Mouse (Mus musculus) forebrain, embryonic 13.5 days (tissue): Measurements from ENCODE around the gene Olfr770. TPM values are rescaled to one million over a fixed set of nuclear protein-coding genes. Genes with fewer than 3 reads are reported as not detected.
"Not testable (repeated sequence)": the region's sequence is repeated elsewhere in the genome, so short reads cannot be mapped to it uniquely, and the experiment has no call there.

ENCODE experiments used
- ATAC-seq: fragments of 200-750 bp; cut with Nextera tagmentation; 2 replicates; pipeline ENCODE4 v1.8.0; 2017
- H3K27ac ChIP-seq: fragments of 300-500 bp; sonication (generic); 2 replicates; pipeline ENCODE4 v1.5.1; 2015; ENCODE audit warnings: inconsistent platforms, mild to moderate bottlenecking, moderate library complexity
- H3K27me3 ChIP-seq: fragments of 300-500 bp; sonication (generic); 2 replicates; pipeline ENCODE4 v1.6.1; 2015; ENCODE audit warnings: mild to moderate bottlenecking, inconsistent platforms
- H3K36me3 ChIP-seq: fragments of 300-500 bp; sonication (generic); 2 replicates; pipeline ENCODE4 v1.6.1; 2015; ENCODE audit warnings: mild to moderate bottlenecking, inconsistent platforms; ENCODE audit not compliant: poor library complexity, severe bottlenecking
- H3K4me1 ChIP-seq: fragments of 300-500 bp; sonication (generic); 2 replicates; pipeline ENCODE4 v1.6.1; 2015; ENCODE audit warnings: inconsistent platforms
- H3K4me2 ChIP-seq: fragments of 300-500 bp; sonication (generic); 2 replicates; pipeline ENCODE4 v1.6.1; 2015; ENCODE audit warnings: inconsistent platforms, mild to moderate bottlenecking, moderate library complexity
- H3K4me3 ChIP-seq: fragments of 300-500 bp; sonication (generic); 2 replicates; pipeline ENCODE4 v1.5.1; 2015; ENCODE audit warnings: mild to moderate bottlenecking, inconsistent platforms
- H3K9ac ChIP-seq: fragments of 300-500 bp; sonication (generic); 2 replicates; pipeline ENCODE4 v1.6.1; 2015; ENCODE audit warnings: mild to moderate bottlenecking, inconsistent platforms
- H3K9me3 ChIP-seq: fragments of 300-500 bp; sonication (generic); replicated peaks from 2 replicates; pipeline ENCODE4 v1.6.1; 2016; ENCODE audit warnings: inconsistent platforms
- WGBS: fragments of 180-500 bp; shearing (Covaris S2); methylation state at CpG from one replicate; pipeline ENCODE4 v1.1.7; 2015; 5-methylcytosine and 5-hydroxymethylcytosine counted together
- polyA plus RNA-seq: library from polyadenylated mRNA; unstranded; fragments of >200 nt; fragmentation: Nextera tagmentation; extraction: Ambion mirVana; gene quantifications from 2 replicates; pipeline ENCODE4 v1.2.1, GENCODE M21; 2015

Olfr770 gene
- polyA plus RNA-seq = not detected in 2 replicates

GRCm38 (mm10) chr10:129138898-129139297, at the start of gene Olfr770:
Gene Olfr770 (minus strand): TSS chr10:129138998.
- H3K27ac ChIP-seq = no peak within 1 kb of the TSS
- WGBS = 75% methylated on average over 2 of the region's 2 CpGs
- H3K36me3 ChIP-seq = no peaks in the 10 kb centered on the region
- no peaks in the 10 kb centered on the region for H3K4me1 ChIP-seq
- no peak within 1 kb of the TSS for H3K9ac ChIP-seq
- no peaks in the 10 kb centered on the region for H3K9me3 ChIP-seq
- ATAC-seq = no peak
- H3K27me3 ChIP-seq = no peaks in the 10 kb centered on the region
- H3K4me2 ChIP-seq = no peak within 1 kb of the TSS
- H3K4me3 ChIP-seq = no peak within 1 kb of the TSS

GRCm38 (mm10) chr10:129187319-129187718, 48.5 kb upstream of the Olfr770 start, which contains the start of gene Olfr773:
Gene Olfr773 (minus strand): TSS chr10:129187419.
- not testable (repeated sequence) for H3K9me3 ChIP-seq, H3K4me2 ChIP-seq, H3K4me1 ChIP-seq, H3K36me3 ChIP-seq, ATAC-seq, H3K9ac ChIP-seq, H3K27ac ChIP-seq, H3K4me3 ChIP-seq, H3K27me3 ChIP-seq

GRCm38 (mm10) chr10:129177821-129178220, 39.0 kb upstream of the Olfr770 start, which contains the start of gene Olfr772:
Gene Olfr772 (minus strand): TSS chr10:129177921.
- not testable (repeated sequence) for H3K9ac ChIP-seq, H3K4me3 ChIP-seq, H3K9me3 ChIP-seq, H3K4me1 ChIP-seq, H3K27me3 ChIP-seq, ATAC-seq, H3K4me2 ChIP-seq, H3K27ac ChIP-seq, H3K36me3 ChIP-seq
- WGBS = 79% methylated on average over 3 of the region's 4 CpGs

- no peak for ATAC-seq
- no peak within 1 kb of the TSS for H3K4me3 ChIP-seq
- H3K9ac ChIP-seq = no peak within 1 kb of the TSS
- no peaks in the 10 kb centered on the region for H3K4me1 ChIP-seq
- H3K9me3 ChIP-seq = no peaks in the 10 kb centered on the region; the same call in 1 of the 2 replicates
- no peak within 1 kb of the TSS for H3K27ac ChIP-seq
- 83% methylated on average over 1 of the region's 1 CpGs for WGBS
- no peaks in the 10 kb centered on the region for H3K36me3 ChIP-seq
- H3K27me3 ChIP-seq = no peaks in the 10 kb centered on the region
- H3K4me2 ChIP-seq = no peak within 1 kb of the TSS
Measured at GRCm38 (mm10) chr10:129164651-129165050, 25.9 kb upstream of the Olfr770 start, which contains the start of gene Olfr771. Gene Olfr771 (minus strand): TSS chr10:129164751.

- H3K36me3 ChIP-seq = no peaks in the 10 kb centered on the region
- WGBS = 87% methylated on average over 2 of the region's 2 CpGs
- no peaks in the 10 kb centered on the region for H3K4me1 ChIP-seq
- no peak within 1 kb of the TSS for H3K9ac ChIP-seq
- no peak within 1 kb of the TSS for H3K4me3 ChIP-seq
- H3K27me3 ChIP-seq = no peaks in the 10 kb centered on the region
- no peak within 1 kb of the TSS for H3K4me2 ChIP-seq
- H3K9me3 ChIP-seq = no peaks in the 10 kb centered on the region
- H3K27ac ChIP-seq = no peak within 1 kb of the TSS
- no peak for ATAC-seq
Measured at GRCm38 (mm10) chr10:129117761-129118160, 21.0 kb downstream of the Olfr770 start, which contains the start of gene Olfr769. Gene Olfr769 (minus strand): TSS chr10:129117861.

- 95% methylated on average over 3 of the region's 3 CpGs for WGBS
- Histone ChIP-seq H3K4me2 (no peak overlapping the region), H3K27me3 (no peaks in the 10 kb centered on the region), H3K4me3 (no peak overlapping the region), H3K36me3 (no peaks in the 10 kb centered on the region), H3K9ac (no peak overlapping the region), H3K27ac (no peak overlapping the region), H3K9me3 (no peaks in the 10 kb centered on the region), H3K4me1 (no peaks in the 10 kb centered on the region)
- ATAC-seq = no peak
Measured at GRCm38 (mm10) chr10:129115146-129115545, 23.7 kb downstream of the Olfr770 start.

- Histone ChIP-seq H3K4me3 (no peak overlapping the region), H3K27ac (no peak overlapping the region), H3K36me3 (no peaks in the 10 kb centered on the region), H3K27me3 (no peaks in the 10 kb centered on the region), H3K4me2 (no peak overlapping the region), H3K9ac (no peak overlapping the region), H3K4me1 (no peaks in the 10 kb centered on the region), H3K9me3 (no peaks in the 10 kb centered on the region)
- 39% methylated on average over 3 of the region's 3 CpGs for WGBS
- no peak for ATAC-seq
Measured at GRCm38 (mm10) chr10:129101231-129101630, 37.6 kb downstream of the Olfr770 start.

- H3K4me2 ChIP-seq = no peak within 1 kb of the TSS
- no peak within 1 kb of the TSS for H3K4me3 ChIP-seq
- no peak within 1 kb of the TSS for H3K27ac ChIP-seq
- no peaks in the 10 kb centered on the region for H3K4me1 ChIP-seq
- no peaks in the 10 kb centered on the region for H3K27me3 ChIP-seq
- no peak for ATAC-seq
- 83% methylated on average over 1 of the region's 1 CpGs for WGBS
- no peaks in the 10 kb centered on the region for H3K36me3 ChIP-seq
- H3K9me3 ChIP-seq = no peaks in the 10 kb centered on the region
- H3K9ac ChIP-seq = no peak within 1 kb of the TSS
Measured at GRCm38 (mm10) chr10:129099275-129099674, 39.5 kb downstream of the Olfr770 start, which contains the start of gene Olfr768. Gene Olfr768 (minus strand): TSS chr10:129099375.

- not testable (repeated sequence) for H3K27me3 ChIP-seq, H3K9me3 ChIP-seq, H3K4me1 ChIP-seq, H3K36me3 ChIP-seq, H3K27ac ChIP-seq, H3K4me3 ChIP-seq, H3K4me2 ChIP-seq, ATAC-seq, H3K9ac ChIP-seq
Measured at GRCm38 (mm10) chr10:129082810-129083209, 56.0 kb downstream of the Olfr770 start, which contains the start of gene Olfr767. Gene Olfr767 (minus strand): TSS chr10:129082910.

Other genes starting within 250 kb of the Olfr770 start
- 8.9 and 9.0 TPM in 2 replicates for gene Gdf11, start 247.3 kb downstream of the Olfr770 start, polyA plus RNA-seq
- gene Cd63, start 238.0 kb downstream of the Olfr770 start, polyA plus RNA-seq = 127 and 130 TPM in 2 replicates
- gene Rdh5, start 216.1 kb downstream of the Olfr770 start, polyA plus RNA-seq = 10.7 and 16.0 TPM in 2 replicates
- 241 and 243 TPM in 2 replicates for gene Bloc1s1, start 215.0 kb downstream of the Olfr770 start, polyA plus RNA-seq
- 0.63 and 0.83 TPM in 2 replicates for gene Itga7, start 205.2 kb downstream of the Olfr770 start, polyA plus RNA-seq
- not detected in 2 replicates for gene Mettl7b, start 178.0 kb downstream of the Olfr770 start, polyA plus RNA-seq
- gene Olfr9, start 149.6 kb downstream of the Olfr770 start, polyA plus RNA-seq = not detected in 2 replicates
- not detected in 2 replicates for gene Olfr763, start 128.2 kb downstream of the Olfr770 start, polyA plus RNA-seq
- gene Olfr764-ps1, start 99.1 kb downstream of the Olfr770 start, polyA plus RNA-seq = not detected in 2 replicates
- gene Olfr765, start 89.0 kb downstream of the Olfr770 start, polyA plus RNA-seq = not detected in 2 replicates
- not detected in 2 replicates for gene Olfr766-ps1, start 70.0 kb downstream of the Olfr770 start, polyA plus RNA-seq
- not detected in 2 replicates for gene Olfr767, start 56.1 kb downstream of the Olfr770 start, polyA plus RNA-seq
- gene Olfr768, start 39.6 kb downstream of the Olfr770 start, polyA plus RNA-seq = not detected in 2 replicates
- not detected in 2 replicates for gene Olfr769, start 21.1 kb downstream of the Olfr770 start, polyA plus RNA-seq
- gene Olfr771, start 25.8 kb upstream of the Olfr770 start, polyA plus RNA-seq = not detected in 2 replicates
- not detected in 2 replicates for gene Olfr772, start 38.9 kb upstream of the Olfr770 start, polyA plus RNA-seq
- not detected in 2 replicates for gene Olfr773, start 48.4 kb upstream of the Olfr770 start, polyA plus RNA-seq
- not detected in 2 replicates for gene Olfr774, start 97.2 kb upstream of the Olfr770 start, polyA plus RNA-seq
- gene Olfr775, start 109.4 kb upstream of the Olfr770 start, polyA plus RNA-seq = not detected in 2 replicates
- not detected in 2 replicates for gene Olfr776, start 120.1 kb upstream of the Olfr770 start, polyA plus RNA-seq
- not detected in 2 replicates for gene Olfr777, start 132.5 kb upstream of the Olfr770 start, polyA plus RNA-seq
- gene Olfr780, start 179.1 kb upstream of the Olfr770 start, polyA plus RNA-seq = not detected in 2 replicates
- not detected in 2 replicates for gene Olfr781, start 189.9 kb upstream of the Olfr770 start, polyA plus RNA-seq
- gene Olfr782, start 209.9 kb upstream of the Olfr770 start, polyA plus RNA-seq = not detected in 2 replicates
- gene Olfr784, start 245.1 kb upstream of the Olfr770 start, polyA plus RNA-seq = 0.05 and 0.08 TPM in 2 replicates